Mouse (Mus musculus) ES-Bruce4 (cell line): ENCODE results near the gene Trp53rka.

ENCODE experiments used
- CTCF ChIP-seq: IDR thresholded peaks from one replicate; pipeline ENCODE4 v1.8.1; 2011; ENCODE audit warnings: low read depth, low read length
- EP300 ChIP-seq: IDR thresholded peaks from 2 replicates; pipeline ENCODE4 v1.6.1; 2011; ENCODE audit warnings: low read depth, low read length; ENCODE audit not compliant: insufficient read depth

- TF ChIP-seq EP300, result no peak
- no peak for TF ChIP-seq CTCF
Observed at GRCm38 (mm10) chr2:165525609-165526008, 32.5 kb upstream of the Trp53rka start.
